Mouse (Mus musculus) intestine, postnatal 0 days (tissue): ENCODE measurements around the gene Hs2st1. TPM values are rescaled to one million over a fixed set of nuclear protein-coding genes. Genes with fewer than 3 reads are reported as not detected.

ENCODE experiments used
- ATAC-seq: fragments of 200-750 bp; cut with Nextera tagmentation; 2 replicates; pipeline ENCODE4 v1.8.0; 2017; ENCODE audit warnings: mild to moderate bottlenecking, moderate TSS enrichment, moderate library complexity
- H3K27ac ChIP-seq: fragments of 300-500 bp; sonication (generic); 2 replicates; pipeline ENCODE4 v1.5.1; 2014; ENCODE audit warnings: mild to moderate bottlenecking, low read depth, low read length, moderate library complexity
- H3K27me3 ChIP-seq: fragments of 300-500 bp; sonication (generic); replicated peaks from 2 replicates; pipeline ENCODE4 v1.6.1; 2014; ENCODE audit warnings: low read length, mixed read lengths; ENCODE audit not compliant: control insufficient read depth, insufficient read depth
- H3K36me3 ChIP-seq: fragments of 300-500 bp; sonication (generic); 2 replicates; pipeline ENCODE4 v1.6.1; 2014; ENCODE audit warnings: mild to moderate bottlenecking, moderate library complexity; ENCODE audit not compliant: control insufficient read depth, insufficient read depth
- H3K4me1 ChIP-seq: fragments of 300-500 bp; sonication (generic); replicated peaks from 2 replicates; pipeline ENCODE4 v1.6.1; 2014; ENCODE audit warnings: antibody characterized with exemption, low read length, mixed read lengths; ENCODE audit not compliant: control insufficient read depth, insufficient read depth
- H3K4me2 ChIP-seq: fragments of 300-500 bp; sonication (generic); replicated peaks from 2 replicates; pipeline ENCODE4 v1.6.1; 2014; ENCODE audit warnings: low read depth, mild to moderate bottlenecking, moderate library complexity
- H3K4me3 ChIP-seq: fragments of 300-500 bp; sonication (generic); 2 replicates; pipeline ENCODE4 v1.5.1; 2014; ENCODE audit warnings: low read depth, low read length
- H3K9ac ChIP-seq: fragments of 300-500 bp; sonication (generic); 2 replicates; pipeline ENCODE4 v1.6.1; 2014; ENCODE audit warnings: mild to moderate bottlenecking, low read depth, low read length
- H3K9me3 ChIP-seq: fragments of 300-500 bp; sonication (generic); 2 replicates; pipeline ENCODE4 v1.6.1; 2016; ENCODE audit warnings: mixed run types; ENCODE audit not compliant: control insufficient read depth
- CTCF ChIP-seq: sonication (generic); IDR thresholded peaks from 2 replicates; pipeline ENCODE4 v1.5.1; 2016; ENCODE audit warnings: low read depth, mild to moderate bottlenecking, control low read depth, antibody characterized with exemption, moderate library complexity
- WGBS: fragments of 180-500 bp; shearing (Covaris S2); extraction: QIAGEN DNeasy Blood & Tissue Kit; methylation state at CpG from one replicate; pipeline ENCODE4 v1.1.7; 2014; 5-methylcytosine and 5-hydroxymethylcytosine counted together
- polyA plus RNA-seq: library from polyadenylated mRNA; unstranded; fragments of >200 nt; fragmentation: Nextera tagmentation; extraction: Ambion mirVana; gene quantifications from 2 replicates; pipeline ENCODE4 v1.2.1, GENCODE M21; 2015

The Hs2st1 gene
- polyA plus RNA-seq, 1 experiment from 2014 or later: 6.1 TPM

GRCm38 (mm10) chr3:144604205-144604604 is 34.2 kb upstream of the Hs2st1 start:
- H3K27ac ChIP-seq: 0 out of 2 replicates have a peak overlapping the region, but pooled peaks have one; percentile 50
- TF ChIP-seq CTCF: no peak
- no peaks in the 10 kb centered on the region for H3K27me3 ChIP-seq
- no peak for ATAC-seq
- H3K36me3 ChIP-seq: peaks cover 5% of the 10 kb centered on the region; the same call in 1 of the 2 replicates
- no peak overlapping the region for H3K4me3 ChIP-seq
- no peaks in the 10 kb centered on the region; the same call in 1 of the 2 replicates for H3K4me1 ChIP-seq
- H3K4me2 ChIP-seq: no peak overlapping the region
- WGBS: 59% methylated on average over 7 of the region's 7 CpGs
- no peaks in the 10 kb centered on the region for H3K9me3 ChIP-seq
- no peak overlapping the region for H3K9ac ChIP-seq

GRCm38 (mm10) chr3:144603558-144603957 is 33.6 kb upstream of the Hs2st1 start:
- Histone ChIP-seq H3K4me1 (no peaks in the 10 kb centered on the region; the same call in 1 of the 2 replicates), H3K4me2 (no peak overlapping the region), H3K36me3 (peaks cover 5% of the 10 kb centered on the region; the same call in 1 of the 2 replicates), H3K9ac (no peak overlapping the region), H3K27ac (peak overlapping the region; percentile 50), H3K9me3 (no peaks in the 10 kb centered on the region), H3K27me3 (no peaks in the 10 kb centered on the region), H3K4me3 (no peak overlapping the region)
- no peak for TF ChIP-seq CTCF
- 53% methylated on average over 3 of the region's 3 CpGs for WGBS
- no peak for ATAC-seq

GRCm38 (mm10) chr3:144602819-144603218 is 32.8 kb upstream of the Hs2st1 start:
- WGBS: 71% methylated on average over 7 of the region's 7 CpGs
- ATAC-seq: no peak
- H3K9ac ChIP-seq: no peak overlapping the region
- H3K4me2 ChIP-seq: no peak overlapping the region
- TF ChIP-seq CTCF: no peak
- H3K4me1 ChIP-seq: no peaks in the 10 kb centered on the region; the same call in 1 of the 2 replicates
- no peaks in the 10 kb centered on the region for H3K9me3 ChIP-seq
- H3K36me3 ChIP-seq: peaks cover 8% of the 10 kb centered on the region; the same call in 1 of the 2 replicates
- no peak overlapping the region for H3K4me3 ChIP-seq
- no peaks in the 10 kb centered on the region for H3K27me3 ChIP-seq
- no peak overlapping the region for H3K27ac ChIP-seq

GRCm38 (mm10) chr3:144602413-144602812 is 32.4 kb upstream of the Hs2st1 start:
- Histone ChIP-seq H3K4me2 (no peak overlapping the region), H3K36me3 (peaks cover 11% of the 10 kb centered on the region), H3K4me3 (no peak overlapping the region), H3K4me1 (no peaks in the 10 kb centered on the region; the same call in 1 of the 2 replicates), H3K27me3 (no peaks in the 10 kb centered on the region), H3K9ac (no peak overlapping the region), H3K27ac (no peak overlapping the region), H3K9me3 (no peaks in the 10 kb centered on the region)
- WGBS: 59% methylated on average over 4 of the region's 4 CpGs
- TF ChIP-seq CTCF: no peak
- ATAC-seq: no peak

DNA sequence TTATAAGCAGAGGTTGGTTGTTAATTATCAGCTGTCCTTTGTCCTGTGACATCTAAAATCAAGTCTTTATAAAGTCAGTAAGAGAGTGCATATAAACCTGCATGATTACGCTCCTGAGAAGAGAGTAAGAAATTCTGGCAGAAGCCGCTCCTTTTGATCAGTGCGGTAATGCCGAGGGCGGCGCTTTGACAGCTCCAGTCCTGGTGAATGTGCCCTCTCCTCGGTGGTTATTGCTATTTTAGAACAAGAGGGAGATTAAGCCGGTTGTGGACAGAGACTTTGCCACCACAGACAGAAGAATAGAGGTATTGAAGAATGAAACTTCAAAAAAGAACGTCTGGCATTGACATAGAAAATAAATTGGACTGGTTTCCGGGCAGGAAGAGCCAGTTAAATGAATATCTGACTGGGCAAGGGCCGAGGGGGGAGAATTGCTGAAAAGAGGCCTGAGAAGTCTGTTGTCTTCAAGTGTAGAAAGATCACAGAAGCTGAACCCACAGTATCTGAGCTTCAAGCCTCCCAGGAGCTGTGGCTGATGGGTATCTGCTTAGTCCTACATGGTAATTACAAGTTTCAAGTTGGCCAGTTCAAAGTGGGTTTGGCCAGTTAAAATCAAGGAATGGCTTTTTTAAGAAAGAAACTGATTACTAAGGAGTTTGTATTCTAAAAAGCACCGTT is 27.9 kb upstream of the Hs2st1 start:
- WGBS: 86% methylated on average over 12 of the region's 12 CpGs
- H3K27me3 ChIP-seq: no peaks in the 10 kb centered on the region
- no peak for TF ChIP-seq CTCF

DNA sequence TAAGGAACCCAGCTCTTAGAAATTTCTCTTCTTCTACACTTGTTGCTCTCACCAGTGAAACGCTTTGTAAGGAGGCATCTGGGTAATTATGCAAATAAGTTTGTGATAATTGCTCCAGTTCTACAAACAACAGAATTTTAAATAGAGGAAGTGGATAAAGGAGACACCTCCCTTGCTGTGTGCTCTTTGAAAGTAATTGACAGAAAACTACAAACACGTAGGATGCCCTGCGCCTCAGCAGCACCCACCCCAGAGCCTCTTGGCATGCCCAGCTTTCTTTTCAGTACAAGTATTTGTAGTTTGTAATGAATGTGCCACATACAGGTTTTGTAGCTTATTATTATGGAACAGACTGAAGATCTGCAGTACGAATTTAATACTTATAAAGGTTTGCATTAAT is 27.1 kb upstream of the Hs2st1 start:
- Histone ChIP-seq H3K9ac (no peak overlapping the region), H3K4me2 (no peak overlapping the region), H3K4me3 (no peak overlapping the region), H3K36me3 (peaks cover 21% of the 10 kb centered on the region), H3K4me1 (0 out of 2 replicates have a peak, but pooled peaks cover 4% of the 10 kb centered on the region), H3K9me3 (no peaks in the 10 kb centered on the region), H3K27ac (no peak overlapping the region), H3K27me3 (no peaks in the 10 kb centered on the region)
- ATAC-seq: no peak
- no peak for TF ChIP-seq CTCF
- 88% methylated on average over 4 of the region's 4 CpGs for WGBS

More for the DNA sequence above, 27.9 kb upstream of the Hs2st1 start:
- Histone ChIP-seq H3K9me3 (no peaks in the 10 kb centered on the region), H3K4me1 (peaks cover 1% of the 10 kb centered on the region; the same call in 1 of the 2 replicates), H3K36me3 (peaks cover 19% of the 10 kb centered on the region), H3K4me3 (no peak overlapping the region), H3K9ac (no peak overlapping the region), H3K4me2 (no peak overlapping the region), H3K27ac (peak overlapping the region; percentile 35)
- ATAC-seq: no peak
